Mouse (Mus musculus): ENCODE results near the gene Prickle2.

The Prickle2 gene

GRCm38 (mm10) chr6:92381085-92381484, 324.9 kb downstream of the Prickle2 start:
- DNase-seq (ENCODE audit: low read depth, low spot score): no peak

DNA sequence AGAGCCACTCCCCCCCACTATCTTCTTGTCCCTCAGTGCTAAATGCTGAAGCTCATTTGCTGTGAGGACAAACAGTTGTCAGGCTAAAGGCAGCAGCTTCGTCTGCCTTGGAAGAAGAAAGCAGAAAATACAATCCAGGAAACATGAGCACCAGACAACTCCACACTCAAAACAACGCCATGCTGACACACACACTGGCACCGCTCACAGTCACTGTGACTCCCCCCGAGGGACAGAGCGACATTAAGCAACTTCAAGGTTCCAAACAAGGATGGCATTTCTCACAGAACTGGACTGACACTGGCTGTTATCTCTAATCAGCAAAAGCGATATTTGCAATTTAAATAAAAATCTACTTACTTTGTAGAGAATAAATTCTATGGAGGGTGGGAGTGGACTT, 331.1 kb downstream of the Prickle2 start:
- no peak for DNase-seq (ENCODE audit: low read depth, low spot score)

GRCm38 (mm10) chr6:92370896-92371295, 335.1 kb downstream of the Prickle2 start:
- DNase-seq (ENCODE audit: low read depth, low spot score): no peak

GRCm38 (mm10) chr6:92347278-92348028, 358.5 kb downstream of the Prickle2 start:
- DNase-seq (ENCODE audit: low read depth, low spot score): no peak

DNA sequence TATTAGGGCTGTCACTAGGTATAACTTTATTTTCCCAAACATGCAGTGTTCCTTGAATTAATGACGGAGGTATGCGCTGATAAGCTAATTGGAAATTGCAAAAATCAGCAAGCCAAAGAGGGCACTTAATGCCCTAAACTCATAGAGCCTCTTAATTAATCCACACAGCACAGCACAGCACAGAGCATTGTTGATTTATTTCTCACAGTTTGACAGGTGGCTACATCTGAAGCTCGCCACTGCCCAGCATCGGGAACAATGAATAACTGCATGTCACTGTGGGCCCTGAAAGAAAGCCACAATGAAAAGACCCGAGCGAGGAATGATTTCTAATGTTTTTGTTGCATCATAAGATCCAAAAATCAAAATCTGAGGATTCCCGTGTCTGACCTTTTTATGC, 359.2 kb downstream of the Prickle2 start:
- no peak for DNase-seq (ENCODE audit: low read depth, low spot score)

DNA sequence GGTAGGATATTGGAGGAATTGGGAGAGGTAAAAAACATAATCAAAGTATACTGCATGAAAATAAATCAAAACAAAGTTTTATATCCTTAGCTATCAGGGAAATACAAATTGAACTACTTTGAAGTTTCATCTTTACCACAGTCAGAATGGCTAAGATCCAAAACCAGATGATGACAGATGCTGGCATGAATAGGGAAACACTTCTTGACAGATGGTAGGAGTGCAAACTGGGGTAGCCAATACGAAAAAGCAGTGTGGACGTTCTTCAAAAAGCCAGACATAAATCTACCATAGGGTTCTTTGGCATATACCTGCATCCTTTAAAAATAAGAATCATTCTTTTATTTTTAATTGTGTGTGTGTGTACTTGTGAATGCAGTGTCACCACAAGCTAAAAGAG, 360.8 kb downstream of the Prickle2 start:
- no peak for DNase-seq (ENCODE audit: low read depth, low spot score)

GRCm38 (mm10) chr6:92344588-92344987, 361.4 kb downstream of the Prickle2 start:
- DNase-seq (ENCODE audit: low read depth, low spot score): no peak
